Comparison of ENCODE assay signal across 9 mouse cellular contexts in the genomic region with DNA sequence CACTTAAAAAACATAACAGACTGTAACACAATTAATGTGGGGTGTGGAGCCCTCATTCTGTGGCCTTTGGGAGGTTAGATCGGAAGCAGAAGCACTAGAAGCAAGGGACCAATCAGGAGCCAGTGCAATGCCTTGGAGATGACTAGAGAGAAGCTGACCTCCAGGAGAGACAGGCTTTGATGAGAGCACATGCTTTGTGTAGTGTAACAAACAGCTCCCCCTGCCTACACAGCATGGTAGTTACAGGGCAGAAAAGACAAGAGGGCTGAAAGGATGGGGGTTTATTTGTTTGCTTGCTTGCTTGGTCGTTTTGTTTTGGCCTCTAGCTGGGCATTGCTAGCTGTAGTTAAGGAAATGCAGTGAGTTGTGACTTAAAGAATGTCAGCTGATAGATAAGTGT. TPM values are rescaled to one million over a fixed set of nuclear protein-coding genes. Genes with fewer than 3 reads are reported as not detected.
A peak's percentile ranks its signal among the peaks of the same experiment; 100 is the strongest.
DNase-seq lines count a peak whose midpoint lies in the region; ATAC-seq and TF ChIP-seq lines count a peak whose summit lies in the region.
"Had no signal": no experiment of that assay in that cellular context is flagged by ENCODE, and none has a peak within 500 bp of the region (broad histone marks: within the 10 kb centered on the region; RNA-seq: fewer than 3 reads in every experiment).

No protein-coding gene starts in this region.

- no peak for TF ChIP-seq POLR2A in CH12.LX (IDR thresholded peaks at IDR 0.05; ENCODE audit: low read depth, low read length)

- H3K4me1 ChIP-seq in hindbrain, embryonic 10.5 days (replicated peaks): no peaks in the 10 kb centered on the region
- peaks cover 3% of the 10 kb centered on the region for H3K4me1 ChIP-seq in hindbrain, embryonic 13.5 days (replicated peaks)
- H3K4me1 ChIP-seq in CH12.LX (ENCODE audit: control insufficient read depth in 1 of 2, insufficient read depth in 2 of 2): peaks cover 4 to 8% of the 10 kb centered on the region in 2 experiments
- no peaks in the 10 kb centered on the region for H3K4me1 ChIP-seq in liver, postnatal 0 days (ENCODE audit: insufficient read depth)
- H3K4me1 ChIP-seq: embryonic facial prominence, embryonic 12.5 days had no signal

- no peaks in the 10 kb centered on the region for H3K36me3 ChIP-seq in hindbrain, embryonic 10.5 days
- no peaks in the 10 kb centered on the region for H3K36me3 ChIP-seq in hindbrain, embryonic 13.5 days
- H3K36me3 ChIP-seq in CH12.LX (replicated peaks in 1 of 2; ENCODE audit: control insufficient read depth in 1 of 2, insufficient read depth in 1 of 2, low read length in 1 of 2): no peaks in the 10 kb centered on the region
- no peaks in the 10 kb centered on the region for H3K36me3 ChIP-seq in liver, postnatal 0 days (replicated peaks; ENCODE audit: insufficient read depth, low read length)
- H3K36me3 ChIP-seq: embryonic facial prominence, embryonic 12.5 days had no signal

- no peaks in the 10 kb centered on the region for H3K79me2 ChIP-seq in CH12.LX (replicated peaks; ENCODE audit: control insufficient read depth, extremely low read depth, insufficient read depth, poor library complexity, severe bottlenecking)

- H3K27me3 ChIP-seq in hindbrain, embryonic 10.5 days (ENCODE audit: insufficient read depth, poor library complexity, severe bottlenecking): peaks cover 11% of the 10 kb centered on the region; the same call in 1 of the 2 replicates
- H3K27me3 ChIP-seq in hindbrain, embryonic 13.5 days: no peaks in the 10 kb centered on the region
- peaks cover 75% of the 10 kb centered on the region for H3K27me3 ChIP-seq in CH12.LX (replicated peaks)
- H3K27me3 ChIP-seq in liver, postnatal 0 days (ENCODE audit: insufficient read depth, low read length): no peaks in the 10 kb centered on the region
- H3K27me3 ChIP-seq: embryonic facial prominence, embryonic 12.5 days had no signal

- no peak for ATAC-seq in hindbrain, embryonic 13.5 days (ENCODE audit: low FRiP score)
- ATAC-seq in granulocyte monocyte progenitor cell, adult 5-6 weeks (replicated peaks; ENCODE audit: poor library complexity, severe bottlenecking): peak; percentile 66; the same call in 1 of the 2 replicates
- ATAC-seq in liver, postnatal 0 days: no peak

- TF ChIP-seq EP300 in CH12.LX (IDR thresholded peaks at IDR 0.05; ENCODE audit: low read length): no peak
- no peak for TF ChIP-seq EP300 in liver, postnatal 0 days (IDR thresholded peaks at IDR 0.05; ENCODE audit: low read depth)

- no peak overlapping the region for H3K4me2 ChIP-seq in hindbrain, embryonic 13.5 days
- H3K4me2 ChIP-seq in CH12.LX (ENCODE audit: insufficient read depth, low read depth, poor library complexity, severe bottlenecking): no peak overlapping the region
- no peak overlapping the region for H3K4me2 ChIP-seq in liver, postnatal 0 days (ENCODE audit: low read depth, low read length)
- H3K4me2 ChIP-seq: embryonic facial prominence, embryonic 12.5 days had no signal

- H3K4me3 ChIP-seq in hindbrain, embryonic 10.5 days: no peak overlapping the region
- no peak overlapping the region for H3K4me3 ChIP-seq in hindbrain, embryonic 13.5 days
- H3K4me3 ChIP-seq in CH12.LX (replicated peaks in 1 of 3; ENCODE audit: low read depth in 2 of 3, low read length in 2 of 3, poor library complexity in 1 of 3): no peak overlapping the region
- no peak overlapping the region for H3K4me3 ChIP-seq in liver, postnatal 0 days (ENCODE audit: low read depth, low read length)
- H3K4me3 ChIP-seq: embryonic facial prominence, embryonic 12.5 days had no signal

- WGBS in hindbrain, embryonic 10.5 days: 6% methylated on average over 2 of the region's 2 CpGs
- 0% methylated on average over 2 of the region's 2 CpGs for WGBS in hindbrain, embryonic 13.5 days
- whole genome bisulfite sequencing in liver, postnatal 0 days (ENCODE audit: insufficient replicate concordance): 11% methylated on average over 2 of the region's 2 CpGs

- H3K27ac ChIP-seq in hindbrain, embryonic 10.5 days: no peak overlapping the region
- no peak overlapping the region for H3K27ac ChIP-seq in hindbrain, embryonic 13.5 days
- H3K27ac ChIP-seq in CH12.LX (ENCODE audit: insufficient read depth, low read depth): no peak overlapping the region
- no peak overlapping the region for H3K27ac ChIP-seq in liver, postnatal 0 days (ENCODE audit: low read depth)
- H3K27ac ChIP-seq: embryonic facial prominence, embryonic 12.5 days had no signal

- H3K9ac ChIP-seq in hindbrain, embryonic 13.5 days: no peak overlapping the region
- H3K9ac ChIP-seq in CH12.LX (ENCODE audit: insufficient read depth, low read depth): no peak overlapping the region
- H3K9ac ChIP-seq in liver, postnatal 0 days (replicated peaks): no peak overlapping the region
- H3K9ac ChIP-seq: embryonic facial prominence, embryonic 12.5 days had no signal

- DNase-seq in hindbrain, embryonic 10.5 days (ENCODE audit: low spot score): peak; percentile 53
- peak; percentile 45 for DNase-seq in CH12.LX (ENCODE audit: extremely low read depth)
- DNase-seq in c-Kit-positive CD71-negative TER-119-negative erythroid progenitor cells, embryonic 14.5 days (ENCODE audit: low read depth): peak; percentile 22
- DNase-seq in liver, postnatal 0 days: peak; percentile 24
- DNase-seq in retina, postnatal 1 day: peak; percentile 79
- DNase-seq in layer of hippocampus, adult 9-11 months: no peak

- in situ Hi-C loops in CH12.LX (cut with MboI; ENCODE audit: low pct_ligation_motif_present, low pct_unique_long_range_greater_than_20kb, low sequenced_read_pairs): loop anchor here (10.0 kb wide), 1 partner anchor 68 kb away; no protein-coding TSS in a partner anchor

- dilution Hi-C loops in CH12.LX (cut with MboI; ENCODE audit: extremely low pct_ligation_motif_present, extremely low pct_unique_long_range_greater_than_20kb, low sequenced_read_pairs): no loop called here

- no peaks in the 10 kb centered on the region for H3K9me3 ChIP-seq in hindbrain, embryonic 10.5 days
- H3K9me3 ChIP-seq in hindbrain, embryonic 13.5 days: no peaks in the 10 kb centered on the region
- no peaks in the 10 kb centered on the region for H3K9me3 ChIP-seq in CH12.LX (replicated peaks; ENCODE audit: low read length)
- no peaks in the 10 kb centered on the region for H3K9me3 ChIP-seq in liver, postnatal 0 days (ENCODE audit: low read length)
- H3K9me3 ChIP-seq: embryonic facial prominence, embryonic 12.5 days had no signal

- peak; percentile 55 for TF ChIP-seq RAD21 in CH12.LX (IDR thresholded peaks at IDR 0.05; ENCODE audit: low read depth, low read length)

- TF ChIP-seq CTCF in CH12.LX (conservative IDR thresholded peaks at IDR 0.05 in 1 of 2, IDR thresholded peaks at IDR 0.05 in 1 of 2; ENCODE audit: low read depth in 2 of 2, low read length in 2 of 2): peak; percentile 50 to 75
- TF ChIP-seq CTCF in liver, postnatal 0 days (IDR thresholded peaks at IDR 0.05; ENCODE audit: low read depth): peak; percentile 74

TF ChIP-seq in CH12.LX, 34 proteins besides CTCF, POLR2A, EP300 and RAD21:
- TF ChIP-seq MAX (IDR thresholded peaks at IDR 0.05; ENCODE audit: low read length) (peak; percentile 86), SMC3 (IDR thresholded peaks at IDR 0.05; ENCODE audit: low read depth, low read length) (peak; percentile 74), MYC (IDR thresholded peaks at IDR 0.05; ENCODE audit: low read depth, low read length) (peak; percentile 96), TCF12 (IDR thresholded peaks at IDR 0.05; ENCODE audit: low read depth, low read length) (no peak)

RNA-seq across cellular contexts. Expression of a gene that starts 25.3 kb away (rescaled TPM):
- 32.2 and 35.1 TPM in 2 replicates for polyA plus RNA-seq in hindbrain, embryonic 10.5 days (2016; fragmentation: Nextera tagmentation; extraction: Ambion mirVana)
- polyA plus RNA-seq in hindbrain, embryonic 13.5 days (2015; fragmentation: Nextera tagmentation; extraction: Ambion mirVana): 50.5 TPM in 2 replicates
- total RNA-seq in CH12.LX (2012; rRNA removed) (13.7 and 13.9 TPM in 2 replicates), CH12.LX (2014; rRNA removed) (18.8 and 22.3 TPM in 2 replicates)
- polyA plus RNA-seq in CH12.LX (2012; ENCODE audit: insufficient read length, low read depth): 23.5 and 29.9 TPM in 2 replicates
- total RNA-seq in granulocyte monocyte progenitor cell, adult 5-6 weeks (2014; fragmentation: Nextera tagmentation): 22.0 and 23.7 TPM in 2 replicates
- 41.2 and 63.5 TPM in 2 replicates for total RNA-seq in granulocyte monocyte progenitor cell, adult 5-6 weeks (2017)
- polyA plus RNA-seq in liver, postnatal 0 days (2015; fragmentation: Nextera tagmentation; extraction: Ambion mirVana): 12.5 and 14.6 TPM in 2 replicates

RNA-seq across cellular contexts. Expression of a gene that starts 25.5 kb away (rescaled TPM):
- polyA plus RNA-seq in hindbrain, embryonic 10.5 days (2016; fragmentation: Nextera tagmentation; extraction: Ambion mirVana): 0.36 and 0.71 TPM in 2 replicates
- polyA plus RNA-seq in hindbrain, embryonic 13.5 days (2015; fragmentation: Nextera tagmentation; extraction: Ambion mirVana): 4.3 and 4.6 TPM in 2 replicates
- total RNA-seq in CH12.LX (2012; rRNA removed): 0.04 TPM in 1 of 2 replicates, not detected in the other
- not detected in 2 replicates for total RNA-seq in CH12.LX (2014; rRNA removed)
- polyA plus RNA-seq in CH12.LX (2012; ENCODE audit: insufficient read length, low read depth): 0.04 and 0.07 TPM in 2 replicates
- not detected in 2 replicates for total RNA-seq in granulocyte monocyte progenitor cell, adult 5-6 weeks (2014; fragmentation: Nextera tagmentation)
- total RNA-seq in granulocyte monocyte progenitor cell, adult 5-6 weeks (2017): not detected in 2 replicates
- polyA plus RNA-seq in liver, postnatal 0 days (2015; fragmentation: Nextera tagmentation; extraction: Ambion mirVana): 0.05 TPM in 1 of 2 replicates, not detected in the other

RNA-seq across cellular contexts. Expression of a gene that starts 50.1 kb away (rescaled TPM):
- 0.30 and 0.50 TPM in 2 replicates for polyA plus RNA-seq in hindbrain, embryonic 10.5 days (2016; fragmentation: Nextera tagmentation; extraction: Ambion mirVana)
- 1.2 and 1.4 TPM in 2 replicates for polyA plus RNA-seq in hindbrain, embryonic 13.5 days (2015; fragmentation: Nextera tagmentation; extraction: Ambion mirVana)
- total RNA-seq in CH12.LX (2012; rRNA removed): 0.34 and 0.42 TPM in 2 replicates
- total RNA-seq in CH12.LX (2014; rRNA removed): 0.30 TPM in 2 replicates
- 0.68 and 0.69 TPM in 2 replicates for polyA plus RNA-seq in CH12.LX (2012; ENCODE audit: insufficient read length, low read depth)
- not detected in 2 replicates for total RNA-seq in granulocyte monocyte progenitor cell, adult 5-6 weeks (2014; fragmentation: Nextera tagmentation)
- total RNA-seq in granulocyte monocyte progenitor cell, adult 5-6 weeks (2017): 0.17 and 0.67 TPM in 2 replicates
- 0.07 and 0.13 TPM in 2 replicates for polyA plus RNA-seq in liver, postnatal 0 days (2015; fragmentation: Nextera tagmentation; extraction: Ambion mirVana)
